Mouse (Mus musculus) megakaryocyte progenitor cell, adult 5-6 weeks (primary cell): ENCODE measurements around the gene Rnf169. TPM values are rescaled to one million over a fixed set of nuclear protein-coding genes. Genes with fewer than 3 reads are reported as not detected.

Experiments
- ATAC-seq: replicated peaks from 2 replicates; pipeline ENCODE4 v1.8.0; 2016; ENCODE audit warnings: mild to moderate bottlenecking, moderate TSS enrichment, inconsistent platforms; ENCODE audit not compliant: poor library complexity
- total RNA-seq, 2 experiments: library from RNA; stranded (forward) in 1 of 2; stranded (reverse) in 1 of 2; fragments of 157-497, 149-512 nt in 1 of 2; fragments of 200-1000 nt in 1 of 2; gene quantifications; 2 replicates each; pipeline versions ENCODE4 v1.2.3 to v1.2.4; 2015 to 2017

The Rnf169 gene
- total RNA-seq (2015), result 11.3 and 13.3 TPM in 2 replicates
- total RNA-seq (2017), result 14.1 and 18.3 TPM in 2 replicates

GRCm38 (mm10) chr7:99980132-99980591 lies at the start of gene Rnf169:
Gene Rnf169 (minus strand): TSS chr7:99980448.
- peak; percentile 96 for ATAC-seq

- ATAC-seq, result peak; percentile 84
Measured at GRCm38 (mm10) chr7:100029307-100029706, 49.1 kb upstream of the Rnf169 start.

- no peak for ATAC-seq
Measured at GRCm38 (mm10) chr7:100027353-100027752, 47.1 kb upstream of the Rnf169 start.

- ATAC-seq, result no peak
Measured at GRCm38 (mm10) chr7:100017056-100017455, 36.8 kb upstream of the Rnf169 start.

GRCm38 (mm10) chr7:100014123-100014600 lies 33.9 kb upstream of the Rnf169 start:
- peak; percentile 26; the same call in 1 of the 2 replicates for ATAC-seq

- ATAC-seq, result no peak
Measured at GRCm38 (mm10) chr7:100012515-100012914, 32.3 kb upstream of the Rnf169 start.

GRCm38 (mm10) chr7:100012085-100012484 lies 31.8 kb upstream of the Rnf169 start:
- ATAC-seq, result peak; percentile 85

GRCm38 (mm10) chr7:100010711-100011110 lies 30.5 kb upstream of the Rnf169 start:
- no peak for ATAC-seq

GRCm38 (mm10) chr7:100009640-100010039 lies 29.4 kb upstream of the Rnf169 start:
- peak; percentile 77 for ATAC-seq

- ATAC-seq, result no peak
Measured at GRCm38 (mm10) chr7:100008765-100009164, 28.5 kb upstream of the Rnf169 start.

- ATAC-seq, result no peak
Measured at GRCm38 (mm10) chr7:100006411-100006810, 26.2 kb upstream of the Rnf169 start.

- ATAC-seq, result no peak
Measured at GRCm38 (mm10) chr7:100005790-100006189, 25.5 kb upstream of the Rnf169 start, which contains the start of gene Chrdl2. Gene Chrdl2 (plus strand): TSS chr7:100006172.

GRCm38 (mm10) chr7:100003781-100004180 lies 23.5 kb upstream of the Rnf169 start:
- ATAC-seq, result 0 out of 2 replicates have a peak, but pooled peaks have one; percentile 42

- no peak for ATAC-seq
Measured at GRCm38 (mm10) chr7:99998668-99999067, 18.4 kb upstream of the Rnf169 start.

GRCm38 (mm10) chr7:99995186-99995585 lies 14.9 kb upstream of the Rnf169 start:
- ATAC-seq, result no peak

GRCm38 (mm10) chr7:99993159-99993558 lies 12.9 kb upstream of the Rnf169 start:
- ATAC-seq, result no peak

- no peak for ATAC-seq
Measured at GRCm38 (mm10) chr7:99990990-99991707, 10.9 kb upstream of the Rnf169 start.

GRCm38 (mm10) chr7:99989844-99990760 lies 9.9 kb upstream of the Rnf169 start:
- no peak for ATAC-seq

GRCm38 (mm10) chr7:99988725-99989124 lies 8.5 kb upstream of the Rnf169 start:
- ATAC-seq, result peak; percentile 90

- ATAC-seq, result peak; percentile 45
Measured at GRCm38 (mm10) chr7:99982256-99983242, 2.3 kb upstream of the Rnf169 start.
